Mouse (Mus musculus) lung, postnatal 0 days (tissue): ENCODE measurements around the gene Mthfd1l. TPM values are rescaled to one million over a fixed set of nuclear protein-coding genes. Genes with fewer than 3 reads are reported as not detected.

Experiments
- ATAC-seq: fragments of 200-750 bp; cut with Nextera tagmentation; 2 replicates; pipeline ENCODE4 v1.8.0; 2017; ENCODE audit warnings: moderate library complexity
- DNase-seq: peaks from one replicate; pipeline ENCODE4 v3.0.0-alpha.2; 2016; ENCODE audit warnings: low spot score
- H3K27ac ChIP-seq: fragments of 300-500 bp; sonication (generic); 2 replicates; pipeline ENCODE4 v1.5.1; 2014; ENCODE audit warnings: antibody characterized with exemption, mild to moderate bottlenecking, low read length, mixed read lengths
- H3K27me3 ChIP-seq: fragments of 300-500 bp; sonication (generic); replicated peaks from 2 replicates; pipeline ENCODE4 v1.6.1; 2014; ENCODE audit warnings: low read length, mixed read lengths; ENCODE audit not compliant: insufficient read depth
- H3K36me3 ChIP-seq: fragments of 300-500 bp; sonication (generic); 2 replicates; pipeline ENCODE4 v1.6.1; 2014; ENCODE audit warnings: low read length, mixed read lengths; ENCODE audit not compliant: insufficient read depth
- H3K4me1 ChIP-seq: fragments of 300-500 bp; sonication (generic); 2 replicates; pipeline ENCODE4 v1.6.1; 2014; ENCODE audit warnings: antibody characterized with exemption, low read depth, low read length, mixed read lengths; ENCODE audit not compliant: insufficient read depth
- H3K4me2 ChIP-seq: fragments of 300-500 bp; sonication (generic); replicated peaks from 2 replicates; pipeline ENCODE4 v1.6.1; 2014; ENCODE audit warnings: low read depth, mild to moderate bottlenecking, low read length, moderate library complexity, mixed read lengths
- H3K4me3 ChIP-seq: fragments of 300-500 bp; sonication (generic); 2 replicates; pipeline ENCODE4 v1.5.1; 2014; ENCODE audit warnings: low read depth, low read length
- H3K9ac ChIP-seq: fragments of 300-500 bp; sonication (generic); replicated peaks from 2 replicates; pipeline ENCODE4 v1.6.1; 2014; ENCODE audit warnings: low read depth, mild to moderate bottlenecking
- H3K9me3 ChIP-seq: fragments of 300-500 bp; sonication (generic); 2 replicates; pipeline ENCODE4 v1.6.1; 2016; ENCODE audit warnings: low read length, mixed read lengths
- CTCF ChIP-seq: IDR thresholded peaks from 2 replicates; pipeline ENCODE4 v1.5.1; 2016; ENCODE audit warnings: antibody characterized with exemption, mild to moderate bottlenecking
- EP300 ChIP-seq: IDR thresholded peaks from 2 replicates; pipeline ENCODE4 v1.6.1; 2016; ENCODE audit warnings: antibody characterized with exemption, mild to moderate bottlenecking, control low read depth
- WGBS: fragments of 180-500 bp; shearing (Covaris S2); extraction: QIAGEN DNeasy Blood & Tissue Kit; methylation state at CpG from one replicate; pipeline ENCODE4 v1.1.7; 2014; 5-methylcytosine and 5-hydroxymethylcytosine counted together
- polyA plus RNA-seq: library from polyadenylated mRNA; unstranded; fragments of >200 nt; fragmentation: Nextera tagmentation; extraction: Ambion mirVana; gene quantifications from 2 replicates; pipeline ENCODE4 v1.2.1, GENCODE M21; 2015

Mthfd1l gene
- polyA plus RNA-seq, 1 experiment from 2014 or later: 3.7 TPM

GRCm38 (mm10) chr10:3990295-3990883, 17.5 kb downstream of the Mthfd1l start:
- no peak overlapping the region for H3K4me2 ChIP-seq
- TF ChIP-seq CTCF (no peak), EP300 (no peak)
- H3K36me3 ChIP-seq: no peaks in the 10 kb centered on the region
- H3K4me1 ChIP-seq: no peaks in the 10 kb centered on the region
- H3K9me3 ChIP-seq: no peaks in the 10 kb centered on the region
- no peaks in the 10 kb centered on the region for H3K27me3 ChIP-seq
- ATAC-seq (no peak), DNase-seq (no peak)
- no peak overlapping the region for H3K4me3 ChIP-seq
- WGBS: 90% methylated on average over 6 of the region's 6 CpGs
- no peak overlapping the region for H3K9ac ChIP-seq
- H3K27ac ChIP-seq: no peak overlapping the region

DNA sequence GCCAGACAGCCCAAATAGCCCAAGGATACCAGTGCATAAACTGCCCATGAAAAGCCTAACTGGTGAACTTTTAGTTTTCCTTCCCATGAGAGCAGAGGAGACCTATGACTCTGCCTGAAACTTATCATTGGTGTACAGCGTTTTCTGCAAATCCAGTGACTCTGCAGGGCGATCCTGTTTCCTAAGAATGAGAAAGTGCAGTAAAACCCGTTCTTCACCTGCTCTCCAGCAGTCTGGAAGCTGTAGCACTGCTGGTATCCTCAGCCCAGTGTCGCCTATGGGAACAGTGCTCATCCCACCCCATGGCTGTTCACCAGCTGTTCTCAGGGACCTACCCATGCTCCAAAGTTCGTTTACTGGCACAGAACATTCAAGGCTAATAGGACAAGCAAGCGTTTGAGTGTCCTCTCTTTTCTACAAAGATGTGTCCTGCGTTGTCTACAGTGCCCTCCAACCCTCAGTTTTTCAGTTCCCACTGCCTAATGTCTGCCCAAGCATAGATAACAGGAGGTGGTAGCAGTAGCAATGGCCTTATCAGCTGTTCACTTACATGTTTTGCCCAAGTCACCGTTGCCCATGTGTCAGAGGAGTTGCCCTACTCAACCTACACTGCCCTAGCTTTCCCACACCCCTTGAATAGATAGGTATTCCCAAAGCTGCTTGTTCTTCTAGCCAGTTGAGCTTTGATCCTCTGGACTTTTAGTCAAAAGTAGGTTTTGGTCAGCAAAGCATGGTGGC, 20.6 kb downstream of the Mthfd1l start:
- DNase-seq: no peak
- no peak overlapping the region for H3K27ac ChIP-seq
- no peaks in the 10 kb centered on the region for H3K4me1 ChIP-seq
- ATAC-seq: no peak
- no peak overlapping the region for H3K4me2 ChIP-seq
- H3K36me3 ChIP-seq: no peaks in the 10 kb centered on the region
- H3K27me3 ChIP-seq: no peaks in the 10 kb centered on the region
- no peak overlapping the region for H3K4me3 ChIP-seq
- no peaks in the 10 kb centered on the region for H3K9me3 ChIP-seq
- WGBS: 85% methylated on average over 8 of the region's 8 CpGs
- TF ChIP-seq EP300 (no peak), CTCF (no peak)
- H3K9ac ChIP-seq: no peak overlapping the region

GRCm38 (mm10) chr10:3995277-3995676, 22.4 kb downstream of the Mthfd1l start:
- Histone ChIP-seq H3K36me3 (no peaks in the 10 kb centered on the region), H3K9ac (no peak overlapping the region), H3K27me3 (no peaks in the 10 kb centered on the region), H3K4me1 (no peaks in the 10 kb centered on the region), H3K4me2 (no peak overlapping the region), H3K4me3 (no peak overlapping the region), H3K27ac (no peak overlapping the region), H3K9me3 (no peaks in the 10 kb centered on the region)
- no peak for DNase-seq
- no peak for TF ChIP-seq EP300
- peak; percentile 31; the same call in 1 of the 2 replicates for TF ChIP-seq CTCF
- 79% methylated on average over 4 of the region's 4 CpGs for WGBS
- no peak for ATAC-seq

DNA sequence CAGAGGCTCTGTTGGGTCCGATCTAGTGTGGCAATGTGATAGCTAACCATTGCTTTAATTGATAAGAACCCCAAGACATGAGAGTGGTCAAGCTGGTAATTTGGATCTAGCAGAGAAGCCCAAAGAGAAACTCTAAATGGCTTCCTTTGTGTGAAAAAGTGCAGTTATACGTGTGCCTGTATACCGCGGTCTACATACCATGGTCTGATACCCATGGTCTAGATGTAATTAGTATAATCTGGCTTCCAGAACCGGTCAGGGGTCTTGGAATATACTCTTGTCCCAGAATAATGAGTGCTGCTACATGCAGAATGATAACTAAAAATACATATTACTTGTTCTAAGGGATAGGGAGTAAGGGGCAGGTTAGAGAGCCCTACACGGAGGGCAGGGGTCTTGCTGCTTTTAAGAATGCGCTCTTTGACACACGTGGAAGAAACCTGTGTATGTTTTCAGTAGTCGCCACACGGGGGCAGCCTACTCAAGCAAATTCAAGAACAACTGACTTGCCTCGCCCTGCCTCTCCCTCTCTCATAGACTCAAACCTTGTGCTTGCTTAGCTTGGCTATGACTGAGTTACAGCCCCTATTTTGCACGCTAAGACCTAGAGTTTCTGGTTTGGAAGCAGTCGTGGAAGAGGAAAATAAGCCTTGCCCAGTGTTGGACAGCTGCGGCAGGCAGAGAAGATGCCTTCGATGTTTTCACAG, 23.4 kb downstream of the Mthfd1l start:
- peak; percentile 76 for ATAC-seq
- no peak overlapping the region for H3K4me3 ChIP-seq
- no peak overlapping the region for H3K9ac ChIP-seq
- H3K36me3 ChIP-seq: no peaks in the 10 kb centered on the region
- H3K4me1 ChIP-seq: no peaks in the 10 kb centered on the region
- no peaks in the 10 kb centered on the region for H3K9me3 ChIP-seq
- no peaks in the 10 kb centered on the region for H3K27me3 ChIP-seq
- peak; percentile 94 for DNase-seq
- TF ChIP-seq CTCF: peak; percentile 91
- TF ChIP-seq EP300: no peak
- no peak overlapping the region for H3K27ac ChIP-seq
- no peak overlapping the region for H3K4me2 ChIP-seq
- WGBS: 47% methylated on average over 15 of the region's 15 CpGs

DNA sequence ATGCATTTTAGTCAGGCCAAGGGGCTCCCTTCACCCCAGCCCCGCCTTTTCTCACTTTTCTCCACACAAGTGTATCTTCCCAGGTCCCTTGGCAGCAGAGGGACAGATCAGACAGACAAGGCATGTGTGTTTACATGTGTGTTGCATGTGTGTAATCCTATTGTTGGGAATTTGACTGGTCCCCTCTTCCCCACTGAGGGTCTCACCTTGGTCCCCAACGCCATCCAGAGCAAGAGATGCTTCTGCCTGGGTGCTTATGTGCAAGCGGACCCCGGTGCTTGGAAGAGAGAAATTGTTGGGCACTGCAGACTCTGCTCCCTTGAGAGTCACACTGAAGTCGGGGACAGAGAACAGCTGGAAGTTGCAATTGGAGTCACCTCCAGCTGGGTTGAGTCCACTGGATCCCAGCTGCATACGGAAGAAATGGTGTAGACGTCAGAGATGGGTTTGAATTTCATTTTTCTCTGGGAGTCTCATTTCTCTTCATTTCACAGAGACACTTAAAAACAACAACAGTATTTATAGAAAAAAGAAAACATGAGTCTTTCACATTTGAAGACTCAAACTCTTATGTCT, 25.0 kb downstream of the Mthfd1l start:
- no peaks in the 10 kb centered on the region for H3K27me3 ChIP-seq
- peak; percentile 37 for DNase-seq
- H3K9me3 ChIP-seq: no peaks in the 10 kb centered on the region
- no peak overlapping the region for H3K4me3 ChIP-seq
- WGBS: 85% methylated on average over 7 of the region's 7 CpGs
- ATAC-seq: peak; percentile 44; the same call in 1 of the 2 replicates
- no peaks in the 10 kb centered on the region for H3K4me1 ChIP-seq
- no peak overlapping the region for H3K4me2 ChIP-seq
- no peak for TF ChIP-seq EP300
- no peak for TF ChIP-seq CTCF
- no peak overlapping the region for H3K9ac ChIP-seq
- H3K36me3 ChIP-seq: no peaks in the 10 kb centered on the region
- H3K27ac ChIP-seq: no peak overlapping the region

DNA sequence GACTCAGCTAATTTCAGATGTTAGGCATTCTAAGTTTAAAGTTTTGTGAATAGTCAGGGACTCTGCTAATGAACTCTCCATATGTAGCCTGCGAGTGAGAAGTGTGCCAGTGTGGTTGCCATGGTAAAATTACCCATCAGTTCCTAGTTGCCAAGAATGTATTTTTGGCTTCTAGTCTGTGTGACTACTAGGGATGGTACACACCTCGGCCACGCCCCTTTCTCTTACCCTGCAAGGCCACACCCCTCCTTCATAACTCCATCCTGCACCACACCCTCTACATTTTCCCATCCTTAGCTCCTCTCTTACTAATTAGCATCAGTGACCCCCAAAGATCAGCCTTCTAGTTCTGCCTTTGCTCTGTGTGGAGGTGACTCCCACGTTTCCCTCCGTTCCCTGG, 29.8 kb downstream of the Mthfd1l start:
- DNase-seq: no peak
- Histone ChIP-seq H3K4me1 (no peaks in the 10 kb centered on the region), H3K27ac (no peak overlapping the region), H3K4me3 (no peak overlapping the region), H3K27me3 (no peaks in the 10 kb centered on the region), H3K9ac (no peak overlapping the region), H3K9me3 (no peaks in the 10 kb centered on the region), H3K4me2 (no peak overlapping the region), H3K36me3 (no peaks in the 10 kb centered on the region)
- WGBS: 86% methylated on average over 5 of the region's 5 CpGs
- ATAC-seq: no peak
- no peak for TF ChIP-seq CTCF
- TF ChIP-seq EP300: no peak
